ENCODE assay signal across 8 mouse cellular contexts in the genomic region with DNA sequence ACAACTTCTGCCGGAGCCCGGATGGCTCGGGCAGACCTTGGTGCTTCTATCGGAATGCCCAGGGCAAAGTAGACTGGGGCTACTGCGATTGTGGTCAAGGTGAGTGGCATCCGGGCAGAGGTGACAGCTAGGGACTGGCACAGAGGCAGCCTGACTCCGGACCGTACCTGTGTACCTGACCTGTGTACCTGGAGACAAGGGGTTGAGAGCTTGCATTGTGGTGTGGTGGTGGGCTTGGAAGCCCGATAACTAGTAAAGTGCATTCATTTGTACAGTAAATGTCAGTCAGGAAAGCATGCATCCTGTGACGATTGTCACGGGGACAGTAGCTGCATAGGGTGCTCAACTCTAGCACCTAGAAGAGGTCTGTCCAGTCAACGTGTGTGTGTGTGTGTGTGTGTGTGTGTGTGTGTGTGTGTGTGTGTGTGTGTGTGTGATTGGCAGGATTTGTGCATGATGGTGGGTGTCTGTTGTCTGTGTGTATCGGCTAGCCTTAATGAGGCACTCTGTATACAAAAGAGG. TPM values are rescaled to one million over a fixed set of nuclear protein-coding genes. Genes with fewer than 3 reads are reported as not detected.
DNase-seq lines count a peak whose midpoint lies in the region; ATAC-seq and TF ChIP-seq lines count a peak whose summit lies in the region.

No protein-coding gene starts in this region.

- H3K9me3 ChIP-seq in limb, embryonic 15.5 days = no peaks in the 10 kb centered on the region
- no peaks in the 10 kb centered on the region for H3K9me3 ChIP-seq in neural tube, embryonic 15.5 days (replicated peaks)

- peak; percentile 7 to 46; a peak in 3 of 4 replicates for ATAC-seq in hematopoietic stem cell, adult 5-6 weeks (replicated peaks in 1 of 2; ENCODE audit: insufficient read depth in 1 of 2, low FRiP score in 2 of 2, low TSS enrichment in 1 of 2, low read depth in 1 of 2, poor library complexity in 2 of 2, severe bottlenecking in 2 of 2)
- ATAC-seq in limb, embryonic 15.5 days (ENCODE audit: insufficient number of reproducible peaks, low FRiP score, low TSS enrichment, low read depth) = peak; percentile 41; the same call in 1 of the 2 replicates
- peak; percentile 67 for ATAC-seq in neural tube, embryonic 15.5 days (ENCODE audit: low FRiP score)
- ATAC-seq in erythroid progenitor cell, adult 5-6 weeks (replicated peaks; ENCODE audit: low FRiP score, poor library complexity, severe bottlenecking) = no peak

- DNase-seq in lung, adult 2 months = no peak
- DNase-seq in lung, postnatal 36 days = no peak
- DNase-seq in urinary bladder, postnatal 25 days (ENCODE audit: low spot score) = no peak

- H3K36me3 ChIP-seq in limb, embryonic 15.5 days = no peaks in the 10 kb centered on the region
- no peaks in the 10 kb centered on the region for H3K36me3 ChIP-seq in neural tube, embryonic 15.5 days

- H3K4me3 ChIP-seq in lung, adult 2 months (replicated peaks; ENCODE audit: extremely low read depth, low read depth, low read length) = peak overlapping the region; percentile 47
- H3K4me3 ChIP-seq in brown adipose tissue, adult 24 weeks (ENCODE audit: insufficient read depth, low read depth, low read length) = peak overlapping the region; percentile 60
- peak overlapping the region; percentile 61 for H3K4me3 ChIP-seq in limb, embryonic 15.5 days
- peak overlapping the region; percentile 71 for H3K4me3 ChIP-seq in neural tube, embryonic 15.5 days (replicated peaks)

- H3K9ac ChIP-seq in limb, embryonic 15.5 days = peak overlapping the region; percentile 56
- peak overlapping the region; percentile 74 for H3K9ac ChIP-seq in neural tube, embryonic 15.5 days (replicated peaks)

- peak overlapping the region; percentile 99 for H3K4me2 ChIP-seq in limb, embryonic 15.5 days
- peak overlapping the region; percentile 98 for H3K4me2 ChIP-seq in neural tube, embryonic 15.5 days

- no peak overlapping the region for H3K27ac ChIP-seq in brown adipose tissue, adult 24 weeks (replicated peaks; ENCODE audit: low read depth, low read length)
- H3K27ac ChIP-seq in limb, embryonic 15.5 days = no peak overlapping the region
- peak overlapping the region; percentile 38 for H3K27ac ChIP-seq in neural tube, embryonic 15.5 days (replicated peaks)

- H3K27me3 ChIP-seq in limb, embryonic 15.5 days = peaks cover 25% of the 10 kb centered on the region
- H3K27me3 ChIP-seq in neural tube, embryonic 15.5 days (replicated peaks) = peaks cover 3% of the 10 kb centered on the region; the same call in 1 of the 2 replicates

- TF ChIP-seq POLR2A in lung, adult 2 months (IDR thresholded peaks at IDR 0.05; ENCODE audit: borderline replicate concordance, extremely low read depth, low read depth, low read length) = no peak

- 6% methylated on average over 13 of the region's 13 CpGs for WGBS in lung, adult 2 months
- WGBS in limb, embryonic 15.5 days = 10% methylated on average over 13 of the region's 13 CpGs
- 3% methylated on average over 13 of the region's 13 CpGs for WGBS in neural tube, embryonic 15.5 days

- no peak for TF ChIP-seq CTCF in lung, adult 2 months (IDR thresholded peaks at IDR 0.05; ENCODE audit: insufficient read depth, low read length)

- no peaks in the 10 kb centered on the region for H3K4me1 ChIP-seq in lung, adult 2 months (ENCODE audit: control insufficient read depth, insufficient read depth, low read length)
- peaks cover 2% of the 10 kb centered on the region; the same call in 1 of the 2 replicates for H3K4me1 ChIP-seq in brown adipose tissue, adult 24 weeks (ENCODE audit: control insufficient read depth, insufficient read depth, insufficient read length, low read length)
- H3K4me1 ChIP-seq in limb, embryonic 15.5 days = peaks cover 15% of the 10 kb centered on the region
- peaks cover 17% of the 10 kb centered on the region for H3K4me1 ChIP-seq in neural tube, embryonic 15.5 days

RNA-seq across cellular contexts. Expression of a gene that starts 0.9 kb away (rescaled TPM):
- 5.9 and 8.1 TPM in 2 replicates for polyA plus RNA-seq in lung, adult 2 months (2012; rRNA removed)
- 0.40 and 0.42 TPM in 2 replicates for polyA plus RNA-seq in brown adipose tissue, adult 24 weeks (2012; ENCODE audit: insufficient read depth, insufficient read length, missing spikeins)
- total RNA-seq in hematopoietic stem cell, adult 5-6 weeks (2017) = not detected in 2 replicates
- polyA plus RNA-seq in limb, embryonic 15.5 days (2015; fragmentation: Nextera tagmentation; extraction: Ambion mirVana) = 22.3 and 27.9 TPM in 2 replicates
- 30.3 and 31.7 TPM in 2 replicates for polyA plus RNA-seq in neural tube, embryonic 15.5 days (2015; fragmentation: Nextera tagmentation; extraction: Ambion mirVana)
- not detected in 2 replicates for total RNA-seq in erythroid progenitor cell, adult 5-6 weeks (2015; ENCODE audit: low replicate concordance)
- not detected in 2 replicates for total RNA-seq in erythroid progenitor cell, adult 5-6 weeks (2017; ENCODE audit: low replicate concordance)
